In the genomic region with DNA sequence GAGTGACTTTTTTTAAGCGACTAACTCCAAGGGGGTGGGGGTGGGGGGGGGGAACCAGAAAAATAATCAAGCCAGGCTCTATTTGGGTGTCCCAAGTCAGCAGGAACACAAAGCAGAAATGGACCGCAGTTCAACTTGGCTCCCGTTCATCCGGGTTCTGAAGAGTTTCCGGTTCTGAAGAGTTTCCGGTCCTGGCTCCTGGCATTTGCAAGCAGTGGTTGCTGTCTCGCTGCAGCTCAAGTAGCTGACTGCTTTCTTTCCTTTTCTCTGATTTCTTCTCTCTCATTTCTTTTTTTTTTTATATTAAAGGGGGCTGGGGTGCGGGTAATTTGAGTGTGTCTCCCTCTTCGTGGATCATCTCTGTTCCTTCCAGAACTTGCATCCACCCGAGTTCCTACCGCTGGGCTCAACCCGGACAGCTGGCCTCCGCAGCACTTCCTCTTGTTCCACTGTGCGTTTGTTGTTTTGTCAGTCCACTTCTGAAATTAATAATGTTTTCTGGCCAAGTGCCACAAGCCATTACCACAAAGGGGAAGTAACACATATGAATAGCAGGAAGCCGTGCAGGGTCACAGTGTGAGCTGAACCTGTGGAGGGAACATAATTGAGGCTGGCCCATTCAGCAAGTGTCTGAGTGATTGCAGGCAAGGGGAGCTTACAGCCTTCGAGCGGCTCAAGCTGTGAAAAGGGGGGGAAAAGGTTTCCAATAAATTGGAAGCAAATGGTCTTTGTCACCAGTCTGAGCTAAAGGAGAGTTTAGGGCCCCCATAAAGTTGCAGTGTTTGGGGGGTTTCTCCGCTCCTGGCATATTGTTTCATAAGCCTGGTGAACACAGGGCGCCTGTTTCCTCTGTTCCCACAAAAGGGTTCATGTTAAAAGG, we compare ENCODE assay signal across 8 mouse cellular contexts. TPM values are rescaled to one million over a fixed set of nuclear protein-coding genes. Genes with fewer than 3 reads are reported as not detected.
A peak's percentile ranks its signal among the peaks of the same experiment; 100 is the strongest.
DNase-seq lines count a peak whose midpoint lies in the region; ATAC-seq and TF ChIP-seq lines count a peak whose summit lies in the region.

No protein-coding gene starts in this region.

- H3K9me3 ChIP-seq in liver, postnatal 0 days (ENCODE audit: low read length), result no peaks in the 10 kb centered on the region

- peak; percentile 50; the same call in 1 of the 2 replicates for TF ChIP-seq EP300 in liver, postnatal 0 days (IDR thresholded peaks at IDR 0.05; ENCODE audit: low read depth)

- no peak for ATAC-seq in cerebellum, adult (ENCODE audit: insufficient number of reproducible peaks, low FRiP score, low TSS enrichment)
- ATAC-seq in liver, postnatal 0 days, result peak; percentile 49

- H3K4me3 ChIP-seq in liver, postnatal 0 days (ENCODE audit: low read depth, low read length), result peak overlapping the region; percentile 8; the same call in 1 of the 2 replicates

- TF ChIP-seq CTCF in liver, postnatal 0 days (IDR thresholded peaks at IDR 0.05; ENCODE audit: low read depth), result no peak

- peak overlapping the region; percentile 38; the same call in 1 of the 2 replicates for H3K9ac ChIP-seq in liver, postnatal 0 days (replicated peaks)

- peak overlapping the region; percentile 47 for H3K4me2 ChIP-seq in liver, postnatal 0 days (ENCODE audit: low read depth, low read length)

- peak; percentile 19 to 20 for DNase-seq in cerebellum, postnatal 14 days
- peak; percentile 59 for DNase-seq in embryo, embryonic 11.5 days (ENCODE audit: low read depth, low spot score)
- peak; percentile 90 to 94 for DNase-seq in heart, adult 9 months (ENCODE audit: low spot score in 2 of 2)
- DNase-seq in kidney, adult 18-20 months, result peak; percentile 69
- peak; percentile 61 for DNase-seq in liver, postnatal 0 days
- DNase-seq in neural tube, embryonic 10.5 days (ENCODE audit: extremely low spot score, low spot score), result peak; percentile 64
- DNase-seq in yolk sac, embryonic 10.5 days (ENCODE audit: low spot score), result peak; percentile 57

- no peaks in the 10 kb centered on the region for H3K27me3 ChIP-seq in liver, postnatal 0 days (ENCODE audit: insufficient read depth, low read length)

- peak overlapping the region; percentile 70 for H3K27ac ChIP-seq in liver, postnatal 0 days (ENCODE audit: low read depth)

- peaks cover 33% of the 10 kb centered on the region for H3K4me1 ChIP-seq in liver, postnatal 0 days (ENCODE audit: insufficient read depth)

- 0 out of 2 replicates have a peak, but pooled peaks cover 4% of the 10 kb centered on the region for H3K36me3 ChIP-seq in liver, postnatal 0 days (replicated peaks; ENCODE audit: insufficient read depth, low read length)

- WGBS in liver, postnatal 0 days (ENCODE audit: insufficient replicate concordance), result 22% methylated on average over 19 of the region's 19 CpGs

RNA-seq across cellular contexts. Expression of gene Dusp6, which starts 5.6 kb away (rescaled TPM):
- polyA plus RNA-seq in liver, postnatal 0 days (2015; fragmentation: Nextera tagmentation; extraction: Ambion mirVana), result 15.4 and 16.8 TPM in 2 replicates

Comparison
In these comparisons a context has a peak if more than half of its experiments do, and no peak if none do; other contexts are left out.
1. DNase-seq: peak in every context shown above with its lines; median percentile 92 in heart, adult 9 months; 69 in kidney, adult 18-20 months; 64 in neural tube, embryonic 10.5 days; 61 in liver, postnatal 0 days; 59 in embryo, embryonic 11.5 days; 57 in yolk sac, embryonic 10.5 days; 20 in cerebellum, postnatal 14 days.